Mouse (Mus musculus) frontal cortex, postnatal 14 days (tissue): ENCODE results near the gene Nme6.
A peak's percentile ranks its signal among the peaks of the same experiment; 100 is the strongest.

Experiments
- DNase-seq, 2 experiments: peaks; one replicate each; pipeline ENCODE4 v3.0.0; 2022; ENCODE audit warnings: low spot score in 2 of 2

Nme6 gene

DNA sequence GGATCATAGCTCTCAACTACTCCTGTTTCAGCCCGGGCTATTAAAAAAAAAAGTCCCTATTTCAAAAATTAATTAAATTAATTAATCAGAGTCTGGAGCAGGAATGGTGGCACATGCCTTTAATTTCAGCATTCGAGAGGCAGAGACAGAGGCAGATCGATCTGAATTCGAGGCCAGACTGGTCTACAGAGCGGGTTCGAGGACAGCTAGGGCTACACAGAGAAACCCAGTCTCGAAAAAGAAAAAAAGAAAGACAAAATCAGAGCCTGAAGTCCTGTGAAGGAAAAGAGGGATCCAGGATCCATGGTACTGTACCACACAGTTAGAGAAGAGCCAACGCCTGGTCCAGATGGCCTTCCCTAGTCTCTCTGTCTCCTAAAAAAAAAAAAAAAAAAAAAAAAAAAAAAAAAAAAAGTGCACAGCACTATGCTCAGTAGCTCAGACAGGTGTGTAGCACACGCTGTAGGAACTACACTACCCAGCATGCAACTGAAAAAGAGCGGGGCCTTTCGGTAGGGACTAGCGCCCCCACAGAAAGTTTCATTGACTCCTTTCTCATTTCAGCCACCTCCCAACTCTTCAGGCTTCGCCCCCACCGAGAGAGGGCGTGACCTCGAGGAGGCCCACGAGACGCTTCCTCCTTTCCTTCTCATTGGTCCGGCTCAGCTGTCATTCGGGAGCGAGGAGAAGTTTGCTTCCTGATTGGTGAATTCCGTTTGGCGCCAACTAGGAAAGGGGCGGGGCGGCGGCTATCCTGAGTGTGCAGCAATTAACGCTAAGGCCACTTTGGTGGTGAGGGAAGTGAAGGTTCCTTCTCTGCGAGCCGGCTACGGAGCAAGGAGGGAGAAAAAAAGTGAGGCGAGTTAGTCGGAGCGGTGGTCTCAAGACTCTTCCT is 42.5 kb downstream of the Nme6 start, which contains the start of gene Cdc25a:
Gene Cdc25a, plus strand, starts transcription at position 783 of the 895 bp plus-strand sequence.
- DNase-seq = peak; percentile 96 to 97

DNA sequence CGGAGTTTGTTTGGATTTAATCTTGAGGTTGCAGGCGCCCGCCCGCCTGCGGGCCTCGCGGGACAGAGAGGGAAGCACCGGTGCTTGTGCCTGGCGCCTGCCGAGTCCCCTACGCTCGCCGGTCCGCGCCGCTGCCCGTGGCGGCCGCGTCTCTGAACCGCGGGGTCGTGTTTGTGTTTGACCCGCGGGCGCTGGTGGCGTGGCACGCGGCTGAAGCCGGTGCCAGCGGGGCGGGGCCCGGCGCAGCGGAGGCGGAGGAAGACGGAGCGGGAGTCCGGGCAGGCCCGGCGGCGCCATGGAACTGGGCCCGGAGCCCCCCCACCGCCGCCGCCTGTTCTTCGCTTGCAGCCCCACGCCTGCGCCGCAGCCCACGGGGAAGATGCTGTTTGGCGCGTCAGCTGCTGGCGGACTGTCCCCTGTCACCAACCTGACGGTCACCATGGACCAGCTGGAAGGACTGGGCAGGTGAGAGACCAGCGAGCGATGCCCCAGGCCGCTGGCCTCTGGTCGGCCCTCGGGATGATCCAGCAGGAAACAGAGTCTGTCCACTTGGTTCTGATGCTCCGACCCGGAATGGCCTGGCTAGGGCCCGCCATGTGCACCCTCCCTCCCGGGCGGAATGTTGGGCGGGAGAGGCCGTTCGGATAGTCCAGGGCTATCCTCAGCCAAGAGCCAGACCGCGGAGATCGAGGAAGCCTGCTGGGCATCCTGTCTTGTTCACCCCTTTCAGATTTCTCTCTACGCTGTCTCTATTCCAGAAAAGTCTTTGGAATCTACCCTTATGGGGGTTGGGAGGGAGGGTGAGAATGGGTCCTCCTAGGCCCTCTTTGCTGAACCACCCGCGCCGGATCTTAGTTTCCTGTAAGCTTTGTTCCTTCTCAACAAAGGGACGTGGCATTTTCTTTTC is 43.4 kb downstream of the Nme6 start:
- DNase-seq = peak; percentile 24 to 31

DNA sequence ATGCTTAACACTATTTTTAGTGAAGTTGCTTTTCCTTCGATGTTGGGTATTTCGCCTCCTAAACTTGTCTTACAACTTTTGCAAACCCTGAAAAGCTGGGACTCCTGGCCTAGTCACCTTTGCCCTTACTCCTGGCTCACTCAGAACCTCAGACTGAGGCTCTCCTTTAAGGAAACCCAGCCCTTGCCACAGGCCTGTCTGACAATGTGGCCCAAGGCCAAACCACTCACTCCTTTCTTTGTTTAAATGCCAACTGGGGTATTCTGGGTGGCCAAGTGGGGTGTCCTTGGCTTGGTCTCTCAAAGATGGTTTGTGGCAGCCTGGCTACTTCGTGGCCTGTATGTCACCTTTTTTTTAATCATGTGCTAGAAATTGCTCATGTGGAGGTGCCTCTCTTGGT is 44.2 kb downstream of the Nme6 start:
- DNase-seq = no peak

DNA sequence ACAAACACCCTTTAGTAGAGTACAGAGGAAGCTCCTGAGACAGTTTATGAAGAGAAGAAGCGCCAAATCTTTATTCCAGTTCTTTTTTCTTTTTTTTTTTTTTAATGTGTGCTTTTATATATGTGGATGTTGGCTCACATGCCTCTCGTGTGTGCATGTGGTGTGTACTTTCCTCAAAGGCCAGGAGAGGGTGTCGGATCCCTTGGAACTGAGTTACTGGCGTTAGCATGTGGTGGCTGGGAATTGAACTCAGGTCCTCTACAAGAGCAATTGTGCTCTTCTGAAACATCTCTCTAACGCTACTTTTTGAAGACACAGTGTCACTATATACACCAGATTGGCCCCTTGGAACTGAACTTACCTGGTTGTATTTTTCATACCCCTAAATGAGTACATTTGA is 45.1 kb downstream of the Nme6 start:
- DNase-seq = no peak

DNA sequence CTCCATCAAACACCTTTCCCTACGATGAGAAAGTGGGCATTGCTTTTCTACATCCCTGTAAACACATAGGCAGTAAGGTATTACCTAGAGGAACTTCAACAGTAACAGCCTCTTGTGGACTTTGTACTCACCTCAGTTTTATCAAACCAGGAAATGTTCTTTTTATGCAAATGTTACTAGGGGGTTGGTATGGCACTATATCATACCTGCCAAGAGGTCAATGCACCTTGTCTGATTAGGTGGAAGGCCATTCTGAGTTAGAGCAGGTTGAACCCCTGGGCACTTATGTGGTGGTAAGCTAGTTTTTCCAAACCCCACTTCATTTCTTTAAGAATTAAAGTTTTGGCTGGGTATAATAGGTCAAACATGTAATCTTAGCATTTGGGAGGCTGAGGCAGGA is 46.8 kb downstream of the Nme6 start:
- DNase-seq = no peak

DNA sequence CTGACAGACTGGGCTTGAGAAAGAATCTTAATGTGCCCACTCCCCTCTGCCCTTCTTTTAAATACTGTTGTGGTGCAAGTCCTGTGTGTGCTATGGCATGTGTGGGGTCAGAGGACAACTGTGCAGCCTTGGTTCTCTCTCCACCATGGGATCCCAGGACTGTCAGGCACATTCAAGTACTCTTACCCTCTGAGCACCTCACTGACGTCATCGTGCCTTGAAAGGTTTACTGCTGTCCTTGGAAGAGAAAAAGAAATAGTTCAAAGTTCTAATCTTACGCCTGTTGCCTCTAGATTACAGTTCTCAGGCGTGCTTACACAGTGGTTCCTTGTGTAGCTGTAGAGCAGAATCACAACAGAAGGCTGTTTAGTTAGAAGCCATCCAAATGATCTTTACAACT is 53.7 kb downstream of the Nme6 start:
- DNase-seq = no peak

DNA sequence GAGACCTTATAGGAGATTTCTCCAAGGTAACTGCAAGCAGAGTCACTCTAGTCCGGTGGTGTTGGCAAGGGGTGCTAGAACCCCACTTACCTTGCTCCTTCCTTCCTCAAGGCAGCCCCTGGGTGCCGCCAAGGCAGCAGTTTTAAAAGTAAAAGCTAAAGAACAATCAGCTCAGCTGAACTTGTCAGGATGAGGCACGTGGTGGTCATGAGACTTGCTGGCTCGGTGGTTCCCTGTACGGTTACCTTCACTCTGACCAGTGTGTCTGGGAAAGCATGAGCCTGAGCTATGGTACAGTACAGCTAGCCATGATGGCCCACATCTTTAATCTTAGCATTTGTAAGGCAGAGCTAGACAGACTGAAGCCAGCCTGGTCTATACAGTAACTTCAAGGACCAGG is 54.8 kb downstream of the Nme6 start:
- DNase-seq = no peak

DNA sequence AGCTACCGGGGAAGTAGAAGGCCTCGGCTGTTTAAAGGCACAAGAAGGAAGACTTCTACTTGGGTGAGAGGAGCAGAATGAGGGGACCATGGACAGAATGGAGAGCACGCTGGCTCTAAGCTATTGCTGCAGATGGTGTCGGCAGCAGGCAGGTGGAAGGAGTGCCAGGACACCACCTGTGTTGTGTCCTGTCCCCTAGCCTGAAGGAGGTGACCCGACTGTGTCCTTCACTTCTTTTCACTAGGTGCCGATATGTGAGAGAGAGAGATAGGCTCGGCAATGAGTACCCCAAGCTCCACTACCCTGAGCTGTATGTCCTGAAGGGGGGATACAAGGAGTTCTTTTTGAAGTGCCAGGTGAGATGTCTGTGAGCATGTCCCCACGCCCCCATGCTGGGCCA is 59.0 kb downstream of the Nme6 start:
- DNase-seq = no peak
